Mouse (Mus musculus): Measurements from ENCODE around the gene Sept9.

DNA sequence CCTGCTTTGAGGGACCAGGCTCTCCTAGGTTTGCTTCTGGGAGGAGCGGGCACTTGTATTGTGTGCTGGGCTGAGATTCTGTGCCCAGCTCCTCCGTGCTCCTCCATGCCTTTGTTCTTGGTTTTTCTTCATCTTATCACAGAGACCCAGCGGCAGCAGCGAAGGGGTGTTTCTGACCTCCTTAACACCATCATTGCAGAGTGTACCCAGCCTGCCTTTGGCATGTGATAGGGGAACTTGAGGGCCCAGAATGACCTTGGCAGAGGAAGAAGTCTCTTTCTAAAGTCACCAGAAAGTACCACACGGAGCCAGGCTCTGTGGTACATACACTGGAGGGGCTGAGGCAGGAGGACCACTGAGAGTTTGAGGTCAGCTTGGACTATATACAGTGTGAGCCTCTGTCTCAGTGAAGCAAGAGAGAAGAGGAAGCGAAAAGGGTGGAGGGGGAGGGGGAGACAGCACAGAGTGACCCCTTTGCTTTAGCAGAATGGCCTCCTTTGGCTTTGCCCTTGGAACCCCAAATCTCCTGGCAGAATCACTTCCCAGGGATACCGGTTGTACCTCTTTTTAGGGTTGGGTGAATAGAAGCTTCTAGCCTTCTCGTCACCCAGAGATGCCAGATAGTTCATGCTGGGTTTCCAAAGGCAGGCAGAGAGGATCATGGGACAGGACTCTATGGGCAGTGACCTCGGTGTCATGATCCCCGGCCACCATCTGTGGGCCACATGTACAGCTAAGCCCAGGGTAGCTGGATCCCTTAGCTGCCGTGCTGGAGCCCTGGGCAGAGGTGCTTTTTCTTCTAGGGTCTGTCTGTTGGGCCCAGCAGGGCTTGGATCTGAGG is 83.8 kb downstream of the Sept9 start:
- TF ChIP-seq CTCF (IDR thresholded peaks at IDR 0.05; ENCODE audit: low read depth) (no peak), EP300 (IDR thresholded peaks at IDR 0.05; ENCODE audit: low read depth) (no peak)
